Mouse (Mus musculus): ENCODE data around the gene Ppp2r5b. TPM values are rescaled to one million over a fixed set of nuclear protein-coding genes. Genes with fewer than 3 reads are reported as not detected.

Gene Ppp2r5b
- polyA plus RNA-seq, 1 experiment from 2014 or later, result 25.5 TPM

GRCm38 (mm10) chr19:6275740-6276389 is 40.2 kb upstream of the Ppp2r5b start:
- WGBS, result 8% methylated on average over 15 of the region's 15 CpGs
- H3K9me3 ChIP-seq, result no peaks in the 10 kb centered on the region
- H3K27ac ChIP-seq (replicated peaks), result peak overlapping the region; percentile 87
- H3K36me3 ChIP-seq (replicated peaks), result peaks cover 24% of the 10 kb centered on the region
- H3K27me3 ChIP-seq (replicated peaks; ENCODE audit: low read depth, poor library complexity, severe bottlenecking), result peaks cover 4% of the 10 kb centered on the region; the same call in 1 of the 2 replicates
- peak overlapping the region; percentile 87 for H3K4me3 ChIP-seq
- peaks cover 57% of the 10 kb centered on the region for H3K4me1 ChIP-seq
- DNase-seq (ENCODE audit: low spot score), result no peak

GRCm38 (mm10) chr19:6273998-6274608 is 38.4 kb upstream of the Ppp2r5b start:
- Histone ChIP-seq H3K4me1 (peaks cover 44% of the 10 kb centered on the region), H3K4me3 (no peak overlapping the region), H3K27me3 (replicated peaks; ENCODE audit: low read depth, poor library complexity, severe bottlenecking) (peaks cover 6% of the 10 kb centered on the region; the same call in 1 of the 2 replicates), H3K36me3 (replicated peaks) (peaks cover 6% of the 10 kb centered on the region), H3K9me3 (no peaks in the 10 kb centered on the region), H3K27ac (replicated peaks) (no peak overlapping the region)
- WGBS, result 91% methylated on average over 13 of the region's 13 CpGs
- DNase-seq (ENCODE audit: low spot score), result no peak

- H3K4me3 ChIP-seq, result peak overlapping the region; percentile 3; the same call in 1 of the 2 replicates
- H3K27me3 ChIP-seq (replicated peaks; ENCODE audit: low read depth, poor library complexity, severe bottlenecking), result peaks cover 6% of the 10 kb centered on the region; the same call in 1 of the 2 replicates
- WGBS, result 91% methylated on average over 4 of the region's 4 CpGs
- no peak for DNase-seq (ENCODE audit: low spot score)
- peaks cover 1% of the 10 kb centered on the region; the same call in 1 of the 2 replicates for H3K36me3 ChIP-seq (replicated peaks)
- H3K4me1 ChIP-seq, result peaks cover 39% of the 10 kb centered on the region
- no peaks in the 10 kb centered on the region for H3K9me3 ChIP-seq
- no peak overlapping the region for H3K27ac ChIP-seq (replicated peaks)
These were observed 37.9 kb upstream of the Ppp2r5b start for GRCm38 (mm10) chr19:6273592-6273991.

GRCm38 (mm10) chr19:6272738-6273137 is 37.1 kb upstream of the Ppp2r5b start:
- H3K4me3 ChIP-seq, result no peak overlapping the region
- H3K9me3 ChIP-seq, result no peaks in the 10 kb centered on the region
- H3K36me3 ChIP-seq (replicated peaks), result no peaks in the 10 kb centered on the region
- peaks cover 6% of the 10 kb centered on the region for H3K27me3 ChIP-seq (replicated peaks; ENCODE audit: low read depth, poor library complexity, severe bottlenecking)
- DNase-seq (ENCODE audit: low spot score), result no peak
- no peak overlapping the region for H3K27ac ChIP-seq (replicated peaks)
- WGBS, result 83% methylated on average over 4 of the region's 4 CpGs
- H3K4me1 ChIP-seq, result peaks cover 33% of the 10 kb centered on the region

- Histone ChIP-seq H3K27ac (replicated peaks) (no peak overlapping the region), H3K4me3 (no peak overlapping the region), H3K9me3 (no peaks in the 10 kb centered on the region), H3K27me3 (replicated peaks; ENCODE audit: low read depth, poor library complexity, severe bottlenecking) (peaks cover 6% of the 10 kb centered on the region), H3K36me3 (replicated peaks) (no peaks in the 10 kb centered on the region), H3K4me1 (peaks cover 27% of the 10 kb centered on the region)
- no peak for DNase-seq (ENCODE audit: low spot score)
- WGBS, result 66% methylated on average over 7 of the region's 7 CpGs
These were observed 36.4 kb upstream of the Ppp2r5b start for GRCm38 (mm10) chr19:6272053-6272452.

GRCm38 (mm10) chr19:6271206-6271605 is 35.5 kb upstream of the Ppp2r5b start:
- H3K4me3 ChIP-seq, result peak overlapping the region; percentile 17; the same call in 1 of the 2 replicates
- H3K9me3 ChIP-seq, result no peaks in the 10 kb centered on the region
- DNase-seq (ENCODE audit: low spot score), result no peak
- 39% methylated on average over 8 of the region's 8 CpGs for WGBS
- no peaks in the 10 kb centered on the region for H3K36me3 ChIP-seq (replicated peaks)
- H3K27ac ChIP-seq (replicated peaks), result no peak overlapping the region
- peaks cover 6% of the 10 kb centered on the region for H3K27me3 ChIP-seq (replicated peaks; ENCODE audit: low read depth, poor library complexity, severe bottlenecking)
- H3K4me1 ChIP-seq, result peaks cover 26% of the 10 kb centered on the region

GRCm38 (mm10) chr19:6270661-6271060 is 35.0 kb upstream of the Ppp2r5b start:
- Histone ChIP-seq H3K4me1 (peaks cover 21% of the 10 kb centered on the region), H3K9me3 (no peaks in the 10 kb centered on the region), H3K4me3 (peak overlapping the region; percentile 17; the same call in 1 of the 2 replicates), H3K27me3 (replicated peaks; ENCODE audit: low read depth, poor library complexity, severe bottlenecking) (peaks cover 6% of the 10 kb centered on the region), H3K27ac (replicated peaks) (no peak overlapping the region), H3K36me3 (replicated peaks) (no peaks in the 10 kb centered on the region)
- 59% methylated on average over 9 of the region's 9 CpGs for WGBS
- no peak for DNase-seq (ENCODE audit: low spot score)

- peaks cover 14% of the 10 kb centered on the region for H3K4me1 ChIP-seq
- no peak for DNase-seq (ENCODE audit: low spot score)
- no peaks in the 10 kb centered on the region for H3K36me3 ChIP-seq (replicated peaks)
- H3K9me3 ChIP-seq, result no peaks in the 10 kb centered on the region
- H3K27ac ChIP-seq (replicated peaks), result no peak overlapping the region
- H3K4me3 ChIP-seq, result no peak overlapping the region
- 86% methylated on average over 8 of the region's 8 CpGs for WGBS
- peaks cover 6% of the 10 kb centered on the region for H3K27me3 ChIP-seq (replicated peaks; ENCODE audit: low read depth, poor library complexity, severe bottlenecking)
These were observed 34.3 kb upstream of the Ppp2r5b start for GRCm38 (mm10) chr19:6269798-6270475.

- Histone ChIP-seq H3K27me3 (replicated peaks; ENCODE audit: low read depth, poor library complexity, severe bottlenecking) (peaks cover 6% of the 10 kb centered on the region), H3K27ac (replicated peaks) (no peak overlapping the region), H3K9me3 (no peaks in the 10 kb centered on the region), H3K4me3 (no peak overlapping the region), H3K36me3 (replicated peaks) (no peaks in the 10 kb centered on the region), H3K4me1 (peaks cover 12% of the 10 kb centered on the region)
- DNase-seq (ENCODE audit: low spot score), result no peak
- WGBS, result 84% methylated on average over 7 of the region's 7 CpGs
These were observed 33.0 kb upstream of the Ppp2r5b start for GRCm38 (mm10) chr19:6268670-6269132.

- Histone ChIP-seq H3K27ac (replicated peaks) (no peak overlapping the region), H3K4me3 (no peak overlapping the region), H3K27me3 (replicated peaks; ENCODE audit: low read depth, poor library complexity, severe bottlenecking) (peaks cover 6% of the 10 kb centered on the region), H3K36me3 (replicated peaks) (no peaks in the 10 kb centered on the region), H3K9me3 (no peaks in the 10 kb centered on the region), H3K4me1 (peaks cover 12% of the 10 kb centered on the region)
- peak; percentile 90 for DNase-seq (ENCODE audit: low spot score)
- 18% methylated on average over 8 of the region's 8 CpGs for WGBS
These were observed 32.5 kb upstream of the Ppp2r5b start for GRCm38 (mm10) chr19:6268170-6268528.

GRCm38 (mm10) chr19:6267306-6268169 is 31.9 kb upstream of the Ppp2r5b start:
- 76% methylated on average over 11 of the region's 11 CpGs for WGBS
- Histone ChIP-seq H3K27ac (replicated peaks) (no peak overlapping the region), H3K4me1 (peaks cover 12% of the 10 kb centered on the region), H3K9me3 (no peaks in the 10 kb centered on the region), H3K4me3 (no peak overlapping the region), H3K36me3 (replicated peaks) (peaks cover under 1% of the 10 kb centered on the region), H3K27me3 (replicated peaks; ENCODE audit: low read depth, poor library complexity, severe bottlenecking) (peaks cover 6% of the 10 kb centered on the region)
- DNase-seq (ENCODE audit: low spot score), result no peak

- Histone ChIP-seq H3K4me1 (peaks cover 4% of the 10 kb centered on the region; the same call in 1 of the 2 replicates), H3K4me3 (no peak overlapping the region), H3K27ac (replicated peaks) (no peak overlapping the region), H3K36me3 (replicated peaks) (peaks cover 18% of the 10 kb centered on the region), H3K27me3 (replicated peaks; ENCODE audit: low read depth, poor library complexity, severe bottlenecking) (peaks cover under 1% of the 10 kb centered on the region; the same call in 1 of the 2 replicates), H3K9me3 (peaks cover 4% of the 10 kb centered on the region; the same call in 1 of the 2 replicates)
- WGBS, result 61% methylated on average over 6 of the region's 6 CpGs
- DNase-seq (ENCODE audit: low spot score), result no peak
These were observed 30.1 kb upstream of the Ppp2r5b start for GRCm38 (mm10) chr19:6265727-6266182.
